Mouse (Mus musculus): ENCODE measurements around the gene Rps18. TPM values are rescaled to one million over a fixed set of nuclear protein-coding genes. Genes with fewer than 3 reads are reported as not detected.
"Not testable (repeated sequence)": the region's sequence is repeated elsewhere in the genome, so short reads cannot be mapped to it uniquely, and the experiment has no call there.

Rps18 gene
- polyA plus RNA-seq, 1 experiment: 320 TPM

DNA sequence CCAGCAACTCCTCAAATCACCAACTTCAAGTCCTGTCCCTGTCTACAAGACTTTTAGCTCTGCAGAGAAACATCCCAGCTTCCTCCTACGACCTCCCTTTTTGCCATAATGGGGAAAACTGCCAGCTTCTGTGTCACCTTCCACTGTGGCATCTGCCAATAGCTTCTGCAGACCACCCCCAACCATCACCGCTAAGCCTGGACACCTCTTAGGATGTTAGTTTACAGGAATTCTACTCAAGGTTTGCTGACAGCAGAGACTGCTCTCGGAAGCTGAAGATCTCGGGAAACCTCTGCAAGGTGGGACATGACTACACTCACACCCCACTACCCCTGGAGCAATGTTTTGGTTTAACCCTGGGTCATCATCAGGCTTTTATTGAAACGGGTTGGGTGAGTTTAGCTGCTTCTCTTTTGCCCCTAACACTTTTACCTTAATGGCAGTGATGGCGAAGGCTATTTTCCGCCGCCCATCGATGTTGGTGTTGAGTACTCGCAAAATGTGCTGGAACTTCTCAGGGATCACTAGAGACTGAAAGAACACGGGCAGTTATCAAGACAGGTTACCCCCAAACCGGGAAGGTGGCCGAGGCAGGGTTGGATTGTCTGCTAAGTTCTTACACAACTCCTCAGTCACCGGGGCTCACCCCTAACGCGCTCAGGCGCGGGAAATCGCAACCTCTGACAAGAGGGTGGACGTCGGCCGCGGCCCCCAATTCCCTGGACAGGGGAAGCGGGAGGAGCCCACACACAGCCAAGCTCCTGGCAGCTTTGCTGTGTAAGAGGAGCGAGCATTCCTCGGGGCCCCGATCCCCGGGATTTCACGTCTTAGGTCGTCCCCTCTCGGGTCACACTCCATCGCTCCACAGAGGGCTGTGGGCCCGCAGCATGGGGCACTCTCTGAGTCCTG lies 901 bp downstream of the Rps18 start:
- Histone ChIP-seq H3K27ac (ENCODE audit: insufficient read depth, low read length) (0 out of 2 replicates have a peak overlapping the region, but pooled peaks have one; percentile 3), H3K27me3 (ENCODE audit: control insufficient read depth, insufficient read depth, low read length) (no peaks in the 10 kb centered on the region), H3K4me1 (ENCODE audit: control insufficient read depth, insufficient read depth, low read length) (peaks cover 7% of the 10 kb centered on the region; the same call in 1 of the 2 replicates), H3K4me3 (replicated peaks; ENCODE audit: insufficient read depth, low read depth, low read length) (peak overlapping the region; percentile 74)
- 1% methylated on average over 33 of the region's 33 CpGs for WGBS
- no peak for DNase-seq
- no peak for TF ChIP-seq CTCF (IDR thresholded peaks at IDR 0.05; ENCODE audit: borderline replicate concordance, insufficient read depth, low read depth, low read length)
- no peak for TF ChIP-seq POLR2A (IDR thresholded peaks at IDR 0.05; ENCODE audit: borderline replicate concordance, insufficient read depth, low read length)

DNA sequence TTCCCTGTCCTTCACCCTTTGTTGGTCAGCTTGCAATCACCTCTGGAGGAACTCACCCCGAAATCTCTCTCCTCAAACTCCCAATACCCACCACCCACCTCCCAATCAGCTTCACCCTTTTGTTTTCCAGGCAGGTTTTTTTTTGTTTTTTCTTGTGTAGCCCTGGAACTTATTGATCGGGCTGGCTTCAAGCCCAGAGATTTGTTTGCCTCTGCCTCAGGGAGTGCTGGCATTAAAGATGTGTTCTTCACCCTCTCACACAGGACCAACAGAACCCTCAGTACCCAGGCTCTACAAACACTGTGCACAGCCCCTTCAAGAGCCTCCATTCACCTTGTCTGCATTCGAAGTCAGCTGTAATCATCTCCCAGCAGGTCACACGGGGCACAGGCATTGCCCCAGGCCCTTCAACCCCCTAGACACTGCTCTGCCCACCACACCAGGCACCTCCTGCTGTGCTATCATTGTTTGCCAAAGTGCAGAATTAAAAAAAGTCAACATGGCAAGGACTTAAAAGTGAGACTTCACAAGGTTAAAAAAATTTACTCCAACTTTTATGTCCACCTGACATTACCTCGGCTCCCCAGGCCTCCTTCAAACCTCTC lies 1.7 kb downstream of the Rps18 start:
- WGBS: 33% methylated on average over 5 of the region's 5 CpGs
- H3K27me3 ChIP-seq (ENCODE audit: control insufficient read depth, insufficient read depth, low read length): no peaks in the 10 kb centered on the region
- DNase-seq: no peak
- no peak overlapping the region for H3K27ac ChIP-seq (ENCODE audit: insufficient read depth, low read length)
- TF ChIP-seq CTCF (IDR thresholded peaks at IDR 0.05; ENCODE audit: borderline replicate concordance, insufficient read depth, low read depth, low read length): no peak
- TF ChIP-seq POLR2A (IDR thresholded peaks at IDR 0.05; ENCODE audit: borderline replicate concordance, insufficient read depth, low read length): no peak
- no peak overlapping the region for H3K4me3 ChIP-seq (replicated peaks; ENCODE audit: insufficient read depth, low read depth, low read length)
- H3K4me1 ChIP-seq (ENCODE audit: control insufficient read depth, insufficient read depth, low read length): peaks cover 13% of the 10 kb centered on the region

DNA sequence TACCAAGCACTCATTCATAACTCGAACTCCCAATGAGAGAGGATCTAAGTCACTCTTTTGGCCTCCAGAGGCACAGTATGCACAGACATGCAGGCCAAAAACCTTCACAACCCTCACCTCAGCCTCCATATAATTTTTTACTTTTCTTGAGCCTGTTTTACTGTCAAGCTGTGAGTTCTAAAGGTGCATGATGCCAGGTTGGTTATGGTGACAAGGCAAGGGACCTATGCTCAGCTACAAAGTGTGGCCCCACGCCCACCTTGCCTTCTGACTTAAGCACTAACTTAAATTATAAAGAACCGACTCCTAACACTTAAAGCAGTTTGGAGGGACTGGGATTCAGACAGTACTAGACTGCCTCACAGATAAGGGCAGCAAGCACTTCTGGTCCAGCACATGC lies 2.5 kb downstream of the Rps18 start:
- H3K27me3 ChIP-seq (ENCODE audit: control insufficient read depth, insufficient read depth, low read length): no peaks in the 10 kb centered on the region
- WGBS: 77% methylated on average over 3 of the region's 3 CpGs
- H3K27ac ChIP-seq (ENCODE audit: insufficient read depth, low read length): no peak overlapping the region

DNA sequence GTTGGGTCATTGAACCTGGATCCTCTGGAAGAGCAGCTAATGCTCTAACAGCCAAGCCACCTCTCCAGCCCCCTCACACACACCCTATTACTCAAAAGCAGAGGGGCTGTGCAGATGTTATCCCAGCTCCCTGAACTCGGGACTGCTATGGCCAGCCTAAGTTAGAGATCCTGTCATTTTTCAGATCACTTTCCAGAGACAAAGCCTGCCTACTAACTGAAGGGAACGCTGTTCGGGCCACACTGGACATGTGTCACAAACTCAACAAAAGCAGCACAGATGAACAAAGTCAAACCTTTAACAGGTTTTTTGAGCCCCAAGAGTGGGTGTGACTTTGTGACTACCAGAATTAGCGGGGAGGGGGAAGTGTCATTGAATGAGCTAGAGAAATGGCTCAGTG lies 2.9 kb downstream of the Rps18 start:
- TF ChIP-seq CTCF (IDR thresholded peaks at IDR 0.05; ENCODE audit: borderline replicate concordance, insufficient read depth, low read depth, low read length) (no peak), POLR2A (IDR thresholded peaks at IDR 0.05; ENCODE audit: borderline replicate concordance, insufficient read depth, low read length) (no peak)
- no peak overlapping the region for H3K4me3 ChIP-seq (replicated peaks; ENCODE audit: insufficient read depth, low read depth, low read length)
- H3K27me3 ChIP-seq (ENCODE audit: control insufficient read depth, insufficient read depth, low read length): no peaks in the 10 kb centered on the region
- peaks cover 16% of the 10 kb centered on the region for H3K4me1 ChIP-seq (ENCODE audit: control insufficient read depth, insufficient read depth, low read length)
- H3K27ac ChIP-seq (ENCODE audit: insufficient read depth, low read length): no peak overlapping the region
- no peak for DNase-seq
- WGBS: 71% methylated on average over 4 of the region's 4 CpGs

More for the DNA sequence above, 2.5 kb downstream of the Rps18 start:
- no peak for TF ChIP-seq POLR2A (IDR thresholded peaks at IDR 0.05; ENCODE audit: borderline replicate concordance, insufficient read depth, low read length)
- no peak for TF ChIP-seq CTCF (IDR thresholded peaks at IDR 0.05; ENCODE audit: borderline replicate concordance, insufficient read depth, low read depth, low read length)
- Histone ChIP-seq H3K4me3 (replicated peaks; ENCODE audit: insufficient read depth, low read depth, low read length) (no peak overlapping the region), H3K4me1 (ENCODE audit: control insufficient read depth, insufficient read depth, low read length) (peaks cover 16% of the 10 kb centered on the region)
- no peak for DNase-seq

DNA sequence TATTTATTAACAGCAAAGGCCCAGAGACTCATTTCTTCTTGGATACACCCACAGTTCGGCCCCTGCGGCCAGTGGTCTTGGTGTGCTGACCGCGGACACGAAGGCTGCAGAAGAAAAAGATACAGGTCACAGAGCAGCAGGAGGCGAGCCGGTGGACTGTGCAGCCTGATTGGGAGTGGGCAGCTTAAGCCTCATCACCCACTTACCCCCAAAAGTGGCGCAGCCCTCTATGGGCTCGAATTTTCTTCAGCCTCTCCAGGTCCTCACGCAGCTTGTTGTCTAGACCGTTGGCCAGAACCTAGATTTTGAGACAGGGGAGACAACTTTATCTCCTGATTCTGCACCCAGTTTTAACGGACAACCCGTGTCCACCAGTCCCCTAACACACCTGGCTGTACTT lies 3.8 kb downstream of the Rps18 start:
- not testable (repeated sequence) for DNase-seq; H3K27ac ChIP-seq (ENCODE audit: insufficient read depth, low read length); H3K4me3 ChIP-seq (replicated peaks; ENCODE audit: insufficient read depth, low read depth, low read length); H3K27me3 ChIP-seq (ENCODE audit: control insufficient read depth, insufficient read depth, low read length)
- peaks cover 16% of the 10 kb centered on the region for H3K4me1 ChIP-seq (ENCODE audit: control insufficient read depth, insufficient read depth, low read length)
- 64% methylated on average over 13 of the region's 13 CpGs for WGBS

DNA sequence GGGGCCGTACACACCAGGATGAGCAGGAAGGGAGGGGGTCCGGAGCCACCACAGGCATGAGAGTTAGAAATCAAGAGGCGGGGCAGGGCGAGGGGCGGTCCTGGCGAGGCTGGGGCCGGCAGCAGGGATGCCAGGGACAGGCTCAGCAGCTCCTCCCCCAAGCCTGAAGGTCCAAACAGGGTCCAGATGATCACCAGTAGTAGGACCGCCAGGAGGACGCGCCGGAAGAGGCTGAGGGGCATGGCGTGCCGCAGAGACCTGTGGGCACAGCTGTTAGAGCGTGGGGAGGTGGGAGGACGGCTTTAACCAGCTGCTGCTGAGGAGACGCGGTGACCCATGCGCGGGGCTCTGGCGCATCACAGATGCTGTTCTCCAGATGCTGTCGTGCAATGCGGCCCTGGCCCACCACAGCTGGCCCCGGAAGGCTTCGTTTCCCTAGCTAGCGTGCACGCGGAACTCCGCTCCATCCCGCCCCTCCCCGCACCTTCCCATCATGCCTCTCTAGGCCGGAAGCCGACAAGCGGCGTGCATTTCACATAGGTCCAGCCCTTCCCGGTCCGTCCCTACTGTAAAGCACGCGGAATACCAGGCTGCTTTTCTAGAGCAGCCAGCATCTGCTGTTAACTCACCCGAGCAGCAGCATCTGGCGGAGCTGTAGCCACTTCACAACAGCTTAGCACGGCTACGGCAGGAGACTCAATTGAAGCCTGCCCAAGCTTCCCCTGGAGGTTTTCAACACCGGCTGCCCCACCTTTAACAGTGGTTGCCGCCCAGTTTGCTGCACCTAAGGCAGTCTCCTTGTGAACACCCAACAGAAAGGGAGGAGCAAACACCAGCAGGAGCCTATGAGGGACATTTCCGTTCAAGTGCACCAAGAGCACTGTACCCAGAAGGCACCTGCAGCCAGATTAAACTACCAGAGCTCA lies 4.5 kb downstream of the Rps18 start, which contains the start of gene B3galt4:
B3galt4 (minus strand) TSS at position 468 of the 926 bp plus-strand sequence.
- DNase-seq: peak; percentile 68 to 73
- H3K27me3 ChIP-seq (ENCODE audit: control insufficient read depth, insufficient read depth, low read length): no peaks in the 10 kb centered on the region
- under 1% methylated on average over 45 of the region's 45 CpGs for WGBS
- peaks cover 16% of the 10 kb centered on the region for H3K4me1 ChIP-seq (ENCODE audit: control insufficient read depth, insufficient read depth, low read length)
- peak within 1 kb of the TSS; percentile 71 for H3K4me3 ChIP-seq (replicated peaks; ENCODE audit: insufficient read depth, low read depth, low read length)
- H3K27ac ChIP-seq (ENCODE audit: insufficient read depth, low read length): peak within 1 kb of the TSS; percentile 30
- no peak for TF ChIP-seq CTCF (IDR thresholded peaks at IDR 0.05; ENCODE audit: borderline replicate concordance, insufficient read depth, low read depth, low read length)
- TF ChIP-seq POLR2A (IDR thresholded peaks at IDR 0.05; ENCODE audit: borderline replicate concordance, insufficient read depth, low read length): peak; percentile 43; the same call in 1 of the 2 replicates

DNA sequence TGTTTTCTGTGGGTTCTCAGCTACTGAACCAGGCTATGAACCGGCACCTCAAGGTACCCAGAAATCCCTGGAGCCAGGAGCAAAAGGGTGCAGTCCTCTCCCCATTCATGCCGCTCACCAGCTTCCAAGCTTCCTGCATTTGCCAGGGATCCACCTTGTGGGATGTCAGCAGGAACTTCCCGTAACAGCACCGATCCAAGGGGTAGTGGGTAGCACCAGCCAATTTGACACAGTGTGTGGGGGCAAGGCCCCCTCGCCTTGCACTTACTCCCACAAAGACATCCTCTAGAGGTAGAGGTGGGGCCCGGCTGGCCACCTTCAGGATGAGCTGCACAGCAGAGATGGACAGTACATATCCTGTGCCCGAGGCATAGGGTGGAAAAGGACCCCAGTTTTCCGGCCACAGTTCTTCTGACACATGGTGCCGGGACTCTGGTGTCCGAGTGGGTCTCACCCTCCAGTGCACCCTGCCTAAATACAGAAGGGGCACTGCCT lies 5.6 kb downstream of the Rps18 start:
- Histone ChIP-seq H3K4me1 (ENCODE audit: control insufficient read depth, insufficient read depth, low read length) (peaks cover 16% of the 10 kb centered on the region), H3K27ac (ENCODE audit: insufficient read depth, low read length) (peak overlapping the region; percentile 30), H3K27me3 (ENCODE audit: control insufficient read depth, insufficient read depth, low read length) (no peaks in the 10 kb centered on the region), H3K4me3 (replicated peaks; ENCODE audit: insufficient read depth, low read depth, low read length) (peak overlapping the region; percentile 71)
- DNase-seq: no peak
- TF ChIP-seq POLR2A (IDR thresholded peaks at IDR 0.05; ENCODE audit: borderline replicate concordance, insufficient read depth, low read length): no peak
- TF ChIP-seq CTCF (IDR thresholded peaks at IDR 0.05; ENCODE audit: borderline replicate concordance, insufficient read depth, low read depth, low read length): no peak
- 54% methylated on average over 10 of the region's 10 CpGs for WGBS

All from cerebellum, adult 2 months (tissue).